Mouse (Mus musculus): ENCODE measurements at regions not wholly inside any gene's neighbourhood (a gene's known extent, or its start where the extent isn't known, plus 50 kb on each side); places are given as distances from the start of the nearest gene placed in this dataset.

GRCm38 (mm10) chr4:64696134-64696533, 427.8 kb upstream of the Pappa start:
- H3K4me3 ChIP-seq, result no peak overlapping the region
- H3K36me3 ChIP-seq, result no peaks in the 10 kb centered on the region
- no peak overlapping the region for H3K9ac ChIP-seq (replicated peaks)
- H3K9me3 ChIP-seq, result no peaks in the 10 kb centered on the region
- no peak for ATAC-seq (ENCODE audit: low FRiP score, low read depth)
- H3K4me2 ChIP-seq (replicated peaks), result no peak overlapping the region
- no peaks in the 10 kb centered on the region for H3K4me1 ChIP-seq
- no peak overlapping the region for H3K27ac ChIP-seq (replicated peaks)
- H3K27me3 ChIP-seq, result no peaks in the 10 kb centered on the region
- 65% methylated on average over 1 of the region's 1 CpGs for WGBS

GRCm38 (mm10) chr4:64723296-64723695, 400.7 kb upstream of the Pappa start:
- no peak overlapping the region for H3K4me2 ChIP-seq (replicated peaks)

GRCm38 (mm10) chr4:64724851-64725250, 399.1 kb upstream of the Pappa start:
- Histone ChIP-seq H3K27me3 (no peaks in the 10 kb centered on the region), H3K36me3 (no peaks in the 10 kb centered on the region), H3K4me2 (replicated peaks) (no peak overlapping the region), H3K9me3 (no peaks in the 10 kb centered on the region), H3K9ac (replicated peaks) (no peak overlapping the region), H3K4me3 (no peak overlapping the region), H3K27ac (replicated peaks) (no peak overlapping the region), H3K4me1 (no peaks in the 10 kb centered on the region)
- WGBS, result 67% methylated on average over 1 of the region's 1 CpGs
- ATAC-seq (ENCODE audit: low FRiP score, low read depth), result no peak

More at GRCm38 (mm10) chr4:64723296-64723695, 400.7 kb upstream of the Pappa start:
- ATAC-seq (ENCODE audit: low FRiP score, low read depth), result no peak
- no peak overlapping the region for H3K4me3 ChIP-seq
- H3K9ac ChIP-seq (replicated peaks), result no peak overlapping the region
- WGBS, result 64% methylated on average over 3 of the region's 3 CpGs
- no peaks in the 10 kb centered on the region for H3K9me3 ChIP-seq
- H3K36me3 ChIP-seq, result no peaks in the 10 kb centered on the region
- H3K27me3 ChIP-seq, result no peaks in the 10 kb centered on the region
- H3K27ac ChIP-seq (replicated peaks), result no peak overlapping the region
- H3K4me1 ChIP-seq, result no peaks in the 10 kb centered on the region

- no peaks in the 10 kb centered on the region for H3K9me3 ChIP-seq
- no peak for ATAC-seq (ENCODE audit: low FRiP score, low read depth)
- 89% methylated on average over 4 of the region's 4 CpGs for WGBS
- no peaks in the 10 kb centered on the region for H3K27me3 ChIP-seq
- H3K4me1 ChIP-seq, result no peaks in the 10 kb centered on the region
- H3K4me3 ChIP-seq, result no peak overlapping the region
- H3K4me2 ChIP-seq (replicated peaks), result no peak overlapping the region
- no peak overlapping the region for H3K27ac ChIP-seq (replicated peaks)
- no peaks in the 10 kb centered on the region for H3K36me3 ChIP-seq
- no peak overlapping the region for H3K9ac ChIP-seq (replicated peaks)
Measured at GRCm38 (mm10) chr4:64755986-64756385, 368.0 kb upstream of the Pappa start.

- Histone ChIP-seq H3K27ac (replicated peaks) (no peak overlapping the region), H3K4me2 (replicated peaks) (no peak overlapping the region), H3K36me3 (no peaks in the 10 kb centered on the region), H3K9ac (replicated peaks) (no peak overlapping the region), H3K9me3 (no peaks in the 10 kb centered on the region), H3K4me3 (no peak overlapping the region), H3K27me3 (no peaks in the 10 kb centered on the region), H3K4me1 (no peaks in the 10 kb centered on the region)
- no peak for ATAC-seq (ENCODE audit: low FRiP score, low read depth)
- WGBS, result 75% methylated on average over 1 of the region's 1 CpGs
Measured at GRCm38 (mm10) chr4:64768610-64769009, 355.4 kb upstream of the Pappa start.

- no peak overlapping the region for H3K4me3 ChIP-seq
- no peaks in the 10 kb centered on the region for H3K4me1 ChIP-seq
- no peaks in the 10 kb centered on the region for H3K27me3 ChIP-seq
- H3K36me3 ChIP-seq, result no peaks in the 10 kb centered on the region
- ATAC-seq (ENCODE audit: low FRiP score, low read depth), result no peak
- H3K9me3 ChIP-seq, result no peaks in the 10 kb centered on the region
- 91% methylated on average over 7 of the region's 7 CpGs for WGBS
- no peak overlapping the region for H3K9ac ChIP-seq (replicated peaks)
- H3K4me2 ChIP-seq (replicated peaks), result no peak overlapping the region
- H3K27ac ChIP-seq (replicated peaks), result no peak overlapping the region
Measured at GRCm38 (mm10) chr4:64803886-64804285, 320.1 kb upstream of the Pappa start.

- Histone ChIP-seq H3K4me1 (no peaks in the 10 kb centered on the region), H3K4me3 (no peak overlapping the region), H3K27me3 (no peaks in the 10 kb centered on the region), H3K9ac (replicated peaks) (no peak overlapping the region), H3K36me3 (no peaks in the 10 kb centered on the region), H3K27ac (replicated peaks) (no peak overlapping the region), H3K9me3 (no peaks in the 10 kb centered on the region), H3K4me2 (replicated peaks) (no peak overlapping the region)
- no peak for ATAC-seq (ENCODE audit: low FRiP score, low read depth)
- WGBS, result 69% methylated on average over 2 of the region's 2 CpGs
Measured at GRCm38 (mm10) chr4:64804996-64805395, 319.0 kb upstream of the Pappa start.

- H3K27ac ChIP-seq (replicated peaks), result no peak overlapping the region
- ATAC-seq (ENCODE audit: low FRiP score, low read depth), result no peak
- H3K4me1 ChIP-seq, result no peaks in the 10 kb centered on the region
- no peak overlapping the region for H3K4me3 ChIP-seq
- no peaks in the 10 kb centered on the region for H3K9me3 ChIP-seq
- H3K9ac ChIP-seq (replicated peaks), result no peak overlapping the region
- H3K27me3 ChIP-seq, result no peaks in the 10 kb centered on the region
- H3K36me3 ChIP-seq, result no peaks in the 10 kb centered on the region
- WGBS, result 96% methylated on average over 1 of the region's 1 CpGs
- no peak overlapping the region for H3K4me2 ChIP-seq (replicated peaks)
Measured at GRCm38 (mm10) chr4:64807148-64807547, 316.8 kb upstream of the Pappa start.

GRCm38 (mm10) chr4:64811974-64812373, 312.0 kb upstream of the Pappa start:
- no peaks in the 10 kb centered on the region for H3K9me3 ChIP-seq
- no peak overlapping the region for H3K4me3 ChIP-seq
- H3K27me3 ChIP-seq, result no peaks in the 10 kb centered on the region
- no peak overlapping the region for H3K27ac ChIP-seq (replicated peaks)
- H3K4me1 ChIP-seq, result no peaks in the 10 kb centered on the region
- no peak overlapping the region for H3K9ac ChIP-seq (replicated peaks)
- H3K4me2 ChIP-seq (replicated peaks), result no peak overlapping the region
- H3K36me3 ChIP-seq, result no peaks in the 10 kb centered on the region
- ATAC-seq (ENCODE audit: low FRiP score, low read depth), result no peak

- no peak overlapping the region for H3K4me2 ChIP-seq (replicated peaks)
- H3K36me3 ChIP-seq, result no peaks in the 10 kb centered on the region
- no peaks in the 10 kb centered on the region for H3K4me1 ChIP-seq
- H3K27ac ChIP-seq (replicated peaks), result no peak overlapping the region
- no peak overlapping the region for H3K9ac ChIP-seq (replicated peaks)
- ATAC-seq (ENCODE audit: low FRiP score, low read depth), result no peak
- H3K9me3 ChIP-seq, result no peaks in the 10 kb centered on the region
- WGBS, result 74% methylated on average over 4 of the region's 4 CpGs
- H3K27me3 ChIP-seq, result no peaks in the 10 kb centered on the region
- no peak overlapping the region for H3K4me3 ChIP-seq
Measured at GRCm38 (mm10) chr4:64812812-64813211, 311.2 kb upstream of the Pappa start.

- Histone ChIP-seq H3K4me1 (no peaks in the 10 kb centered on the region), H3K4me3 (no peak overlapping the region), H3K27ac (replicated peaks) (no peak overlapping the region), H3K27me3 (no peaks in the 10 kb centered on the region), H3K9me3 (no peaks in the 10 kb centered on the region), H3K9ac (replicated peaks) (no peak overlapping the region), H3K4me2 (replicated peaks) (no peak overlapping the region), H3K36me3 (no peaks in the 10 kb centered on the region)
- 0 out of 2 replicates have a peak, but pooled peaks have one; percentile 27 for ATAC-seq (ENCODE audit: low FRiP score, low read depth)
- WGBS, result 53% methylated on average over 2 of the region's 2 CpGs
Measured at GRCm38 (mm10) chr4:64832882-64833281, 291.1 kb upstream of the Pappa start.

- Histone ChIP-seq H3K4me1 (no peaks in the 10 kb centered on the region), H3K9me3 (no peaks in the 10 kb centered on the region), H3K27ac (replicated peaks) (no peak overlapping the region), H3K27me3 (no peaks in the 10 kb centered on the region), H3K4me2 (replicated peaks) (no peak overlapping the region), H3K9ac (replicated peaks) (no peak overlapping the region), H3K4me3 (no peak overlapping the region), H3K36me3 (no peaks in the 10 kb centered on the region)
- WGBS, result 72% methylated on average over 2 of the region's 2 CpGs
- no peak for ATAC-seq (ENCODE audit: low FRiP score, low read depth)
Measured at GRCm38 (mm10) chr4:64874521-64874920, 249.5 kb upstream of the Pappa start.

GRCm38 (mm10) chr4:64876924-64877323, 247.1 kb upstream of the Pappa start:
- WGBS, result 93% methylated on average over 1 of the region's 1 CpGs
- no peak overlapping the region for H3K9ac ChIP-seq (replicated peaks)
- no peak overlapping the region for H3K4me3 ChIP-seq
- no peak overlapping the region for H3K4me2 ChIP-seq (replicated peaks)
- H3K9me3 ChIP-seq, result no peaks in the 10 kb centered on the region
- no peak for ATAC-seq (ENCODE audit: low FRiP score, low read depth)
- no peak overlapping the region for H3K27ac ChIP-seq (replicated peaks)
- H3K36me3 ChIP-seq, result no peaks in the 10 kb centered on the region
- H3K27me3 ChIP-seq, result no peaks in the 10 kb centered on the region
- H3K4me1 ChIP-seq, result no peaks in the 10 kb centered on the region
